Comparison of ENCODE assay signal across 20 mouse cellular contexts in genomic region chr11:10689917-10690316, GRCm38 (mm10).
"Had no signal": no experiment of that assay in that cellular context is flagged by ENCODE, and none has a peak within 500 bp of the region (broad histone marks: within the 10 kb centered on the region; RNA-seq: fewer than 3 reads in every experiment).

No protein-coding gene starts in this region.

- H3K27me3 ChIP-seq: limb, embryonic 12.5 days; limb, embryonic 15.5 days; neural tube, embryonic 13.5 days; stomach, embryonic 15.5 days had no signal

- H3K4me2 ChIP-seq: limb, embryonic 12.5 days; limb, embryonic 15.5 days; liver, embryonic 11.5 days; lung, embryonic 14.5 days; neural tube, embryonic 13.5 days; stomach, embryonic 15.5 days had no signal

- H3K9ac ChIP-seq: limb, embryonic 12.5 days; limb, embryonic 15.5 days; liver, embryonic 14.5 days; liver, postnatal 0 days; lung, embryonic 14.5 days; neural tube, embryonic 13.5 days; stomach, embryonic 15.5 days had no signal

- H3K4me1 ChIP-seq: limb, embryonic 12.5 days; limb, embryonic 15.5 days; neural tube, embryonic 13.5 days; stomach, embryonic 15.5 days had no signal

- H3K27ac ChIP-seq: limb, embryonic 12.5 days; limb, embryonic 15.5 days; liver, embryonic 14.5 days; macrophage; neural tube, embryonic 13.5 days; stomach, embryonic 15.5 days had no signal

- H3K4me3 ChIP-seq: limb, embryonic 12.5 days; limb, embryonic 15.5 days; myocyte; neural tube, embryonic 13.5 days; stomach, embryonic 15.5 days had no signal

- H3K36me3 ChIP-seq: limb, embryonic 12.5 days; limb, embryonic 15.5 days; neural tube, embryonic 13.5 days; stomach, embryonic 15.5 days had no signal

- DNase-seq: kidney, adult 8-10 months; kidney, postnatal 14 days; kidney, postnatal 4 days; left cerebral cortex, postnatal 4 days; liver, postnatal 0 days; lung, embryonic 14.5 days; retina, postnatal 1 day; right cerebral cortex, postnatal 25 days; spleen, adult 18-20 months; thymus, postnatal 36 days had no signal

- H3K9me3 ChIP-seq: limb, embryonic 12.5 days; limb, embryonic 15.5 days; neural tube, embryonic 13.5 days; stomach, embryonic 15.5 days had no signal

- ATAC-seq: liver, postnatal 0 days; lung, postnatal 0 days; midbrain, embryonic 16.5 days had no signal
